In genomic region chr5:141207061-141207460, GRCm38 (mm10) we compare ENCODE assay signal across 15 mouse cellular contexts. TPM values are rescaled to one million over a fixed set of nuclear protein-coding genes. Genes with fewer than 3 reads are reported as not detected.
DNase-seq lines count a peak whose midpoint lies in the region; ATAC-seq lines count a peak whose summit lies in the region.
"Had no signal": no experiment of that assay in that cellular context is flagged by ENCODE, and none has a peak within 500 bp of the region (broad histone marks: within the 10 kb centered on the region; RNA-seq: fewer than 3 reads in every experiment).

No protein-coding gene starts in this region.

- DNase-seq in adrenal gland, postnatal 14 days = peak; percentile 6
- DNase-seq in layer of hippocampus, postnatal 36 days = peak; percentile 29 to 33
- peak; percentile 40 to 44 for DNase-seq in right cerebral cortex, postnatal 10 days (ENCODE audit: low spot score in 2 of 2)
- DNase-seq in yolk sac, embryonic 10.5 days (ENCODE audit: low spot score) = no peak
- no peak for DNase-seq in thymus, postnatal 10 days (ENCODE audit: low spot score in 2 of 2)
- DNase-seq: cerebellum, adult 8-10 months; forebrain, postnatal 0 days; kidney, postnatal 14 days; thymus, postnatal 25 days had no signal

- H3K4me3 ChIP-seq in intestine, embryonic 15.5 days (replicated peaks) = no peak overlapping the region
- H3K4me3 ChIP-seq: embryonic facial prominence, embryonic 15.5 days; limb, embryonic 15.5 days; midbrain, embryonic 12.5 days had no signal

- peak; percentile 94 for ATAC-seq in frontal cortex, adult (ENCODE audit: low TSS enrichment)
- ATAC-seq in intestine, embryonic 15.5 days = no peak
- ATAC-seq: forebrain, postnatal 0 days; lung, postnatal 0 days had no signal

- no peaks in the 10 kb centered on the region for H3K36me3 ChIP-seq in intestine, embryonic 15.5 days
- H3K36me3 ChIP-seq: embryonic facial prominence, embryonic 15.5 days; limb, embryonic 15.5 days; midbrain, embryonic 12.5 days had no signal

- H3K9ac ChIP-seq in intestine, embryonic 15.5 days = no peak overlapping the region
- H3K9ac ChIP-seq: embryonic facial prominence, embryonic 15.5 days; forebrain, postnatal 0 days; limb, embryonic 15.5 days; midbrain, embryonic 12.5 days had no signal

- H3K4me2 ChIP-seq in intestine, embryonic 15.5 days (replicated peaks) = no peak overlapping the region
- H3K4me2 ChIP-seq: embryonic facial prominence, embryonic 15.5 days; limb, embryonic 15.5 days; midbrain, embryonic 12.5 days had no signal

- no peak overlapping the region for H3K27ac ChIP-seq in intestine, embryonic 15.5 days
- H3K27ac ChIP-seq: embryonic facial prominence, embryonic 15.5 days; limb, embryonic 15.5 days; midbrain, embryonic 12.5 days had no signal

- H3K9me3 ChIP-seq in intestine, embryonic 15.5 days = no peaks in the 10 kb centered on the region
- H3K9me3 ChIP-seq: embryonic facial prominence, embryonic 15.5 days; limb, embryonic 15.5 days; midbrain, embryonic 12.5 days had no signal

- no peaks in the 10 kb centered on the region for H3K27me3 ChIP-seq in intestine, embryonic 15.5 days (replicated peaks)
- H3K27me3 ChIP-seq: embryonic facial prominence, embryonic 15.5 days; limb, embryonic 15.5 days; midbrain, embryonic 12.5 days had no signal

- 46% methylated on average over 5 of the region's 5 CpGs for whole genome bisulfite sequencing in intestine, embryonic 15.5 days

- H3K4me1 ChIP-seq in intestine, embryonic 15.5 days (replicated peaks) = 0 out of 2 replicates have a peak, but pooled peaks cover 2% of the 10 kb centered on the region
- H3K4me1 ChIP-seq: midbrain, embryonic 12.5 days had no signal

RNA-seq across cellular contexts. Expression of gene Sdk1, which starts 34.2 kb away (rescaled TPM):
- total RNA-seq in adrenal gland, postnatal 14 days (2021) = 10.0 and 12.5 TPM in 2 replicates
- total RNA-seq in layer of hippocampus, postnatal 36 days (2021) = 1 to 10 TPM; 6.2 to 6.3 TPM
- 2.5 and 2.7 TPM in 2 replicates for polyA plus RNA-seq in intestine, embryonic 15.5 days (2015; fragmentation: Nextera tagmentation; extraction: Ambion mirVana)

Comparison
In these comparisons a context has a peak if more than half of its experiments do, and no peak if none do; other contexts are left out.
1. DNase-seq: peak in adrenal gland, postnatal 14 days (single experiment), layer of hippocampus, postnatal 36 days (2 of 2) and right cerebral cortex, postnatal 10 days (2 of 2); none in yolk sac, embryonic 10.5 days (single experiment) and thymus, postnatal 10 days (0 of 2).